Mouse (Mus musculus) layer of hippocampus, adult 9-10 months (tissue): Measurements from ENCODE around the gene Phyh.
"Not testable (repeated sequence)": the region's sequence is repeated elsewhere in the genome, so short reads cannot be mapped to it uniquely, and the experiment has no call there.

Source experiments
- DNase-seq: peaks from one replicate; pipeline ENCODE4 v3.0.0; 2022; ENCODE audit warnings: low spot score

The Phyh gene

GRCm38 (mm10) chr2:4917326-4918021 is 1.3 kb upstream of the Phyh start:
- DNase-seq = peak; percentile 65

- no peak for DNase-seq
Observed at GRCm38 (mm10) chr2:4921019-4921418, 2.2 kb downstream of the Phyh start.

- no peak for DNase-seq
Observed at GRCm38 (mm10) chr2:4922476-4923164, 3.8 kb downstream of the Phyh start.

- no peak for DNase-seq
Observed at GRCm38 (mm10) chr2:4927391-4927790, 8.6 kb downstream of the Phyh start.

- DNase-seq = no peak
Observed at GRCm38 (mm10) chr2:4929230-4929629, 10.4 kb downstream of the Phyh start.

- DNase-seq = no peak
Observed at GRCm38 (mm10) chr2:4934516-4934915, 15.7 kb downstream of the Phyh start.

- DNase-seq = no peak
Observed at GRCm38 (mm10) chr2:4937931-4938330, 19.1 kb downstream of the Phyh start.

GRCm38 (mm10) chr2:4940861-4941260 is 22.0 kb downstream of the Phyh start:
- DNase-seq = no peak

- DNase-seq = not testable (repeated sequence)
Observed at GRCm38 (mm10) chr2:4949691-4950090, 30.9 kb downstream of the Phyh start.

- no peak for DNase-seq
Observed at GRCm38 (mm10) chr2:4950986-4951385, 32.2 kb downstream of the Phyh start.

GRCm38 (mm10) chr2:4954216-4954760 is 35.5 kb downstream of the Phyh start:
- no peak for DNase-seq

GRCm38 (mm10) chr2:4958039-4958438 is 39.2 kb downstream of the Phyh start:
- DNase-seq = no peak

- no peak for DNase-seq
Observed at GRCm38 (mm10) chr2:4967806-4968205, 49.0 kb downstream of the Phyh start.

GRCm38 (mm10) chr2:4969083-4969482 is 50.3 kb downstream of the Phyh start:
- DNase-seq = no peak

GRCm38 (mm10) chr2:4975807-4976206 is 57.0 kb downstream of the Phyh start, which contains the start of gene Ucma:
TSS of gene Ucma (plus strand) at chr2:4976122.
- DNase-seq = no peak

- DNase-seq = no peak
Observed at GRCm38 (mm10) chr2:4978091-4978490, 59.3 kb downstream of the Phyh start.

- DNase-seq = no peak
Observed at GRCm38 (mm10) chr2:4983987-4984386, 65.2 kb downstream of the Phyh start.

GRCm38 (mm10) chr2:4985000-4985399 is 66.2 kb downstream of the Phyh start:
- no peak for DNase-seq

- DNase-seq = no peak
Observed at GRCm38 (mm10) chr2:4986798-4987197, 68.0 kb downstream of the Phyh start.

GRCm38 (mm10) chr2:4987388-4988180 is 68.8 kb downstream of the Phyh start:
- no peak for DNase-seq
